ENCODE assay signal across 23 mouse cellular contexts in genomic region chr4:118268429-118269212, GRCm38 (mm10). TPM values are rescaled to one million over a fixed set of nuclear protein-coding genes. Genes with fewer than 3 reads are reported as not detected.
DNase-seq lines count a peak whose midpoint lies in the region; ATAC-seq and TF ChIP-seq lines count a peak whose summit lies in the region.
"Had no signal": no experiment of that assay in that cellular context is flagged by ENCODE, and none has a peak within 500 bp of the region (broad histone marks: within the 10 kb centered on the region; RNA-seq: fewer than 3 reads in every experiment).

No protein-coding gene starts in this region.

- no peaks in the 10 kb centered on the region for H3K27me3 ChIP-seq in heart, embryonic 15.5 days
- no peaks in the 10 kb centered on the region for H3K27me3 ChIP-seq in limb, embryonic 15.5 days
- no peaks in the 10 kb centered on the region for H3K27me3 ChIP-seq in limb, embryonic 10.5 days (ENCODE audit: low read depth, poor library complexity, severe bottlenecking)
- H3K27me3 ChIP-seq in lung, postnatal 0 days (replicated peaks; ENCODE audit: insufficient read depth, low read length) = no peaks in the 10 kb centered on the region
- H3K27me3 ChIP-seq: heart, embryonic 12.5 days had no signal

- no peaks in the 10 kb centered on the region for H3K9me3 ChIP-seq in heart, embryonic 15.5 days (replicated peaks)
- H3K9me3 ChIP-seq in limb, embryonic 15.5 days = no peaks in the 10 kb centered on the region
- H3K9me3 ChIP-seq in limb, embryonic 10.5 days (replicated peaks) = no peaks in the 10 kb centered on the region
- H3K9me3 ChIP-seq in lung, postnatal 0 days (ENCODE audit: low read length) = no peaks in the 10 kb centered on the region
- H3K9me3 ChIP-seq: heart, embryonic 12.5 days had no signal

- TF ChIP-seq CTCF in lung, postnatal 0 days (IDR thresholded peaks at IDR 0.05) = no peak

- no peak overlapping the region for H3K4me3 ChIP-seq in heart, embryonic 15.5 days
- H3K4me3 ChIP-seq in limb, embryonic 15.5 days = no peak overlapping the region
- H3K4me3 ChIP-seq in limb, embryonic 10.5 days = no peak overlapping the region
- H3K4me3 ChIP-seq in lung, postnatal 0 days (ENCODE audit: low read depth, low read length) = no peak overlapping the region
- H3K4me3 ChIP-seq: heart, embryonic 12.5 days had no signal

- peak overlapping the region; percentile 81; the same call in 1 of the 2 replicates for H3K27ac ChIP-seq in heart, embryonic 15.5 days
- H3K27ac ChIP-seq in limb, embryonic 15.5 days = peak overlapping the region; percentile 55; the same call in 1 of the 2 replicates
- no peak overlapping the region for H3K27ac ChIP-seq in limb, embryonic 10.5 days
- peak overlapping the region; percentile 88 for H3K27ac ChIP-seq in lung, postnatal 0 days (ENCODE audit: low read length)
- H3K27ac ChIP-seq: hindbrain, postnatal 0 days had no signal

- no peak overlapping the region for H3K4me2 ChIP-seq in heart, embryonic 15.5 days
- no peak overlapping the region for H3K4me2 ChIP-seq in limb, embryonic 15.5 days
- H3K4me2 ChIP-seq in lung, postnatal 0 days (replicated peaks; ENCODE audit: low read depth, low read length) = no peak overlapping the region
- H3K4me2 ChIP-seq: heart, embryonic 12.5 days had no signal

- no peak overlapping the region for H3K9ac ChIP-seq in heart, embryonic 15.5 days
- no peak overlapping the region for H3K9ac ChIP-seq in limb, embryonic 15.5 days
- no peak overlapping the region for H3K9ac ChIP-seq in lung, postnatal 0 days (replicated peaks; ENCODE audit: low read depth)
- H3K9ac ChIP-seq: heart, embryonic 12.5 days; liver, postnatal 0 days had no signal

- peaks cover 10% of the 10 kb centered on the region; the same call in 1 of the 2 replicates for H3K36me3 ChIP-seq in heart, embryonic 15.5 days
- H3K36me3 ChIP-seq in limb, embryonic 15.5 days = peaks cover 57% of the 10 kb centered on the region
- H3K36me3 ChIP-seq in limb, embryonic 10.5 days = peaks cover 100% of the 10 kb centered on the region
- no peaks in the 10 kb centered on the region for H3K36me3 ChIP-seq in lung, postnatal 0 days (ENCODE audit: insufficient read depth, low read length)

- DNase-seq in adrenal gland, postnatal 14 days = peak; percentile 35
- DNase-seq in adrenal gland, adult 18-20 months (ENCODE audit: low spot score in 2 of 2) = no peak
- DNase-seq in heart, adult 18-20 months = no peak
- DNase-seq in limb, embryonic 10.5 days (ENCODE audit: low spot score) = no peak
- no peak for DNase-seq in lung, postnatal 0 days (ENCODE audit: low spot score)
- DNase-seq in lung, postnatal 4 days = no peak
- DNase-seq: adrenal gland, postnatal 10 days; cerebellum, adult 8-10 months; cerebellum, postnatal 36 days; embryo, embryonic 11 days; heart, postnatal 14 days; layer of hippocampus, adult 9-11 months; liver; liver, postnatal 0 days; thymus, adult 18-20 months; thymus, postnatal 36 days had no signal

- ATAC-seq in heart, embryonic 15.5 days (replicated peaks; ENCODE audit: insufficient number of reproducible peaks, insufficient read depth, low FRiP score, low read depth) = no peak
- ATAC-seq in limb, embryonic 15.5 days (ENCODE audit: insufficient number of reproducible peaks, low FRiP score, low TSS enrichment, low read depth) = no peak
- ATAC-seq in lung, postnatal 0 days = no peak
- ATAC-seq: activated CD4-positive, CD25-positive, alpha-beta regulatory T cell, adult 4 months; hindbrain, postnatal 0 days; intestine, embryonic 16.5 days; liver, postnatal 0 days had no signal

- 82% methylated on average over 14 of the region's 14 CpGs for WGBS in heart, embryonic 15.5 days
- 80% methylated on average over 14 of the region's 14 CpGs for WGBS in limb, embryonic 15.5 days
- 82% methylated on average over 14 of the region's 14 CpGs for WGBS in limb, embryonic 10.5 days
- 61% methylated on average over 14 of the region's 14 CpGs for WGBS in lung, postnatal 0 days

- peaks cover 63% of the 10 kb centered on the region for H3K4me1 ChIP-seq in heart, embryonic 15.5 days (replicated peaks)
- H3K4me1 ChIP-seq in limb, embryonic 15.5 days = peaks cover 43% of the 10 kb centered on the region
- H3K4me1 ChIP-seq in limb, embryonic 10.5 days = peaks cover 52% of the 10 kb centered on the region
- peaks cover 14% of the 10 kb centered on the region for H3K4me1 ChIP-seq in lung, postnatal 0 days (ENCODE audit: insufficient read depth, low read depth, low read length)

- TF ChIP-seq EP300 in lung, postnatal 0 days (IDR thresholded peaks at IDR 0.05) = no peak

RNA-seq across cellular contexts. Expression of gene Ptprf, which starts 22.6 kb away (rescaled TPM):
- 63.5 and 64.3 TPM in 2 replicates for total RNA-seq in adrenal gland, postnatal 14 days (2021)
- total RNA-seq in adrenal gland, adult 18-20 months (2021) = 10 to 100 TPM; 42.5 to 43.1 TPM
- 16.7 and 32.2 TPM in 2 replicates for polyA plus RNA-seq in heart, embryonic 15.5 days (2015; fragmentation: Nextera tagmentation; extraction: Ambion mirVana)
- total RNA-seq in heart, adult 18-20 months (2021) = 1 to 10 TPM; 3.5 to 7.0 TPM
- 66.4 and 82.7 TPM in 2 replicates for polyA plus RNA-seq in limb, embryonic 15.5 days (2015; fragmentation: Nextera tagmentation; extraction: Ambion mirVana)
- polyA plus RNA-seq in limb, embryonic 10.5 days (2016; fragmentation: Nextera tagmentation; extraction: Ambion mirVana) = 67.5 and 77.3 TPM in 2 replicates
- 65.1 and 85.0 TPM in 2 replicates for polyA plus RNA-seq in lung, postnatal 0 days (2015; fragmentation: Nextera tagmentation; extraction: Ambion mirVana)
- total RNA-seq: megakaryocyte-erythroid progenitor cell, adult 5-6 weeks had no signal
